Mouse (Mus musculus): ENCODE measurements around the gene Ugt1a2. TPM values are rescaled to one million over a fixed set of nuclear protein-coding genes. Genes with fewer than 3 reads are reported as not detected.

The Ugt1a2 gene
- not detected in 2 replicates for polyA plus RNA-seq (2012)

DNA sequence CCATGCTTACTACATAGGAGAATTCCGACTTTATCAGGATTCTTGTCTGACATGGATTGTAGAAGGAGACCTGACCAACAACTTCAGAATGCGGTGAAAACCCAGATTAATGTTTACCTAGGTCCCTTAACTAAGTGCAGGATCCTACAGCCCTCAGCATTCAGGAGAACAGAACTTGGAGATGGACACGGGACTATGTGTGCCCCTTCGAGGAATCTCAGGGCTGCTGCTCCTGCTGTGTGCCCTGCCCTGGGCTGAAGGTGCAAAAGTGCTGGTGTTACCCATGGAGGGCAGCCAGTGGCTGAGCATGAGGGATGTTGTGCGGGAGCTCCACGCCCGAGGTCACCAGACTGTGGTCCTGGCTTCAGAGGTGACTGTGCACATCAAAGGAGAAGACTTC is at the start of gene Ugt1a2:
Gene Ugt1a2, plus strand, starts transcription at position 146 of the 400 bp plus-strand sequence.
- TF ChIP-seq GATA1 (IDR thresholded peaks at IDR 0.05; ENCODE audit: low read length): no peak

GRCm38 (mm10) chr1:88158430-88158829 is 42.0 kb upstream of the Ugt1a2 start:
- TF ChIP-seq GATA1 (IDR thresholded peaks at IDR 0.05; ENCODE audit: low read length): no peak

DNA sequence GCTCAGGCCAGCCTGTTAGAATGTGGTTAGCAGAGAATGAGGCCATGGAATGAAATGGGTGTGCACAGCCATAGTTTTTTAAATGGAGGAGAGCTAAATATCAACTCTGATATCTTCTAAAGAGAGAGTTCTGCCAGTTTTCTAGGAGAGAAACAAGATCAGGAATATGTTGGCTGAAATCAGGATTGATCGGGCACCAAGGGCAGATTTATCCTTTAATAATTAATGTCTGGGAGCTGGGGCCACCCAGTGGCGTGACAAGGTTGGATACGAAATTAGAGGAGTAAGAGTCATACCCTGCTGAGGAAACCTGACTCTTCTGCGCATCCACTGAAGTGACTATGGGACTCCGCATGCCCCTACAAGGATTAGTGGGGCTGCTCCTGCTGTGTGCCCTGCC is 34.7 kb upstream of the Ugt1a2 start, which contains the start of gene Ugt1a5:
Gene Ugt1a5, plus strand, starts transcription at position 302 of the 400 bp plus-strand sequence.
- TF ChIP-seq GATA1 (IDR thresholded peaks at IDR 0.05; ENCODE audit: low read length): no peak

GRCm38 (mm10) chr1:88179657-88180056 is 20.7 kb upstream of the Ugt1a2 start:
- TF ChIP-seq GATA1 (IDR thresholded peaks at IDR 0.05; ENCODE audit: low read length): no peak

GRCm38 (mm10) chr1:88186325-88186935 is 14.0 kb upstream of the Ugt1a2 start:
- no peak for TF ChIP-seq GATA1 (IDR thresholded peaks at IDR 0.05; ENCODE audit: low read length)

- TF ChIP-seq GATA1 (IDR thresholded peaks at IDR 0.05; ENCODE audit: low read length): no peak
Measured at GRCm38 (mm10) chr1:88192136-88192535, 8.3 kb upstream of the Ugt1a2 start.

DNA sequence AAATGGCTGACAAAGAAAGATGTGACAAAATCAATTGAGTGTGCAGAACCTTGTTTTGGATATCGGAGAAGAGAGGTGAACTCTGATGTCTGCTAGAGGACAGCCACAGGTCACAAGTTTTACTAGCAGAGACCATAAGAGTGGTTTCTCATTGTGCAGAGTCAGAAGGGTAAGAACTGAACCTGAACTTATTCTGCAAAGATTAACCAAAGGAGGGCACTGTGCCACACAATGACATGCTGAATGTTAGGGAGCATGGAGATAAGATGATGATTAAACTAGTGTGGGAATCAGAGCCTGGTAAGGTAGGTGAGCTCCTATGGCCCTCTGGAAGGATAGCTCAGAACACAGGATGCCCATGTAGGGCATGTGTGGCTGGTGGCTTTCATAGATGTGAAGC is 4.7 kb upstream of the Ugt1a2 start:
- no peak for TF ChIP-seq GATA1 (IDR thresholded peaks at IDR 0.05; ENCODE audit: low read length)

- no peak for TF ChIP-seq GATA1 (IDR thresholded peaks at IDR 0.05; ENCODE audit: low read length)
Measured at GRCm38 (mm10) chr1:88197443-88197842, 3.0 kb upstream of the Ugt1a2 start.

DNA sequence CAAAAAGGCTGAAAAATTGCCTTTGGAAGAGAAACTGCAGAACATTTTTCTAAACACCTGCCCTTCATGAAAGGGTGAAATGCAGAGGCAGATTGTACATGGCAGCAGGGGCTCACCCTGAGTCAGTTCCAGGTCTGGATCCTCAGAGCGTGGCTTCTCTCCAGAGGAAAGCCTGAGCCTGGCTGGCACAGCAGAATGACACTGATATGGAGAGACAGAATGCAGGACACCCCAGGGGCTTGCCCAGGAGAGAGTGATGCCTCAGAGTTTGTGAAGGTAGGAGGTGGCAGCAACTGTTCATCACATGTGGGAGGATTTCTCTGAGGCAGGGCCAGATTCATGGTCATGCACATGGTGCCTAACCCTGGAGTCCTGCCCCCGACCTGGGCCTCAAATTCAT is 405 bp upstream of the Ugt1a2 start:
- no peak for TF ChIP-seq GATA1 (IDR thresholded peaks at IDR 0.05; ENCODE audit: low read length)

GRCm38 (mm10) chr1:88205294-88205922 is 5.0 kb downstream of the Ugt1a2 start, which contains the start of gene Dnajb3:
Gene Dnajb3 (minus strand): TSS chr1:88205782.
- TF ChIP-seq GATA1 (IDR thresholded peaks at IDR 0.05; ENCODE audit: low read length): no peak

DNA sequence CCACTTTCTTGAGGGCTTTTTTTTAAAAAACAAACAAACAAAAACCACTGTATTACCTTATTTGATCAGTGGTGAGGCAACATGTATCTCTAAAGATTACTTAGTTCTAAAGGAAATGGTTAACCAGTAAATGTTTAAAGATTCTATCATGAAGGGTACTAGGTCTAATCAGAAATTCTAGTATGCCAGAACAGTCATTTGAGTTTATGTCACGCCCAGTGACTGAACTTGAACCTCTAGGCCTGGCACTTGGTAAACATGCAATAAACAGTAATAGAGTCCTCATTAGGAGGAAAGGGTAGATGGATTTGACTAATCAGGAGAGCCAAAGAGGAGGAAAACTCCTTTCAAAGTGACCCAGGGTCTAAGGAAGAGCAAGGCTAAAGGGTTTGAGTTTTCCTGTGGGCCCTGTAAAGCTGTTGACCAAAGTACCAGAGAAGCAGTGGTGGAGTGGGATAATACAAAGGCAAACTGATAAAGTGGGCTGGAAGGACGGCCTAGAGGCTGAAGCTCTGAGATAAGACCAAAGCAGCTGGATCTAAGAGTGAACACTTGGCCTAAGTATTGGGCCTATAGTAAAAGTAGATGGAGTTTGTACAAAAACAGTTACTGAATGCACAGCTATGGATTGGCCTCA is 6.6 kb downstream of the Ugt1a2 start:
- no peak for TF ChIP-seq GATA1 (IDR thresholded peaks at IDR 0.05; ENCODE audit: low read length)

DNA sequence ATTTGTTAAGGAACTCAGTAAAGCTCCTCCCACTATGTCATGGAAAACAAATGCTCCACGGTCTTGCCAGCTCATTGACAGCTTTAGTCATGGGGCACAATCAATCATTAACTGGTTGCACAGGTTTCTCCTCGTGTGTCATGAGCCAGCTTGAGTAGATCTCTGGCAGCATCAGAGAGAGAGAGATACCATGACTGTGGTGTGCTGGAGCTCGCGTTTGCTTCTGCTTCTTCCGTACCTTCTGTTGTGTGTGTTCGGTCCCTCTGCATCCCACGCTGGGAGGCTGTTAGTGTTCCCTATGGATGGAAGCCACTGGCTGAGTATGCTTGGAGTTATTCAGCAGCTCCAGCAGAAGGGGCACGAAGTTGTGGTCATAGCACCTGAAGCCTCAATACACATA is 11.4 kb downstream of the Ugt1a2 start, which contains the start of gene Ugt1a1:
Gene Ugt1a1, plus strand, starts transcription at position 148 of the 400 bp plus-strand sequence.
- no peak for TF ChIP-seq GATA1 (IDR thresholded peaks at IDR 0.05; ENCODE audit: low read length)

DNA sequence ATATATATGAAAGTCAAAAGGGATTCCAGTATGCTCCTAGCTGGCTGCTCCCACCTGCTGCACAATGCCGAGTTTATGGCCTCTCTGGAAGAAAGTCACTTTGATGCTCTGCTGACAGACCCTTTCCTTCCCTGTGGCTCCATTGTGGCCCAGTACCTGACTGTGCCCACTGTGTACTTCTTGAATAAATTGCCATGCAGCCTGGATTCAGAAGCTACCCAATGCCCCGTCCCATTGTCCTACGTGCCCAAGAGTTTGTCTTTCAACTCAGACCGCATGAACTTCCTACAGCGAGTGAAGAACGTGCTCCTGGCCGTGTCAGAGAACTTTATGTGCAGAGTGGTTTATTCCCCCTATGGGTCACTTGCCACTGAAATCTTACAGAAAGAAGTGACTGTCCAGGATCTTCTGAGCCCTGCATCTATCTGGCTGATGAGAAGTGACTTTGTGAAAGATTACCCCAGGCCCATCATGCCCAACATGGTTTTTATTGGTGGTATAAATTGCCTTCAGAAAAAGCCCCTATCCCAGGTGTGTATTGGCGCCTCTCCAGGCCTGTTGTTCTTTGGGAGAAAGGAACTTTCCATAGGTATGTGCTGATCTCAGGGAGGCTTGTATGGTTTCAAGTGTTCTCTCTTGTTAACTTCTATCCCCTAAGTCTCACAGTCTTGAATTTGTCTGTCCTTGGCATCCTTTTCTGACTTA is 12.1 kb downstream of the Ugt1a2 start:
- no peak for TF ChIP-seq GATA1 (IDR thresholded peaks at IDR 0.05; ENCODE audit: low read length)

GRCm38 (mm10) chr1:88213061-88213460 is 12.7 kb downstream of the Ugt1a2 start:
- TF ChIP-seq GATA1 (IDR thresholded peaks at IDR 0.05; ENCODE audit: low read length): no peak

GRCm38 (mm10) chr1:88213766-88214461 is 13.5 kb downstream of the Ugt1a2 start:
- no peak for TF ChIP-seq GATA1 (IDR thresholded peaks at IDR 0.05; ENCODE audit: low read length)

All from G1E-ER4 (cell line).